Mouse (Mus musculus) Muller cell, postnatal 12 days (primary cell): ENCODE measurements around the gene Oasl1.

Experiments used
- DNase-seq: peaks from one replicate; pipeline ENCODE4 v3.0.0-alpha.2; 2015; ENCODE audit errors: inconsistent ontology term

The Oasl1 gene

DNA sequence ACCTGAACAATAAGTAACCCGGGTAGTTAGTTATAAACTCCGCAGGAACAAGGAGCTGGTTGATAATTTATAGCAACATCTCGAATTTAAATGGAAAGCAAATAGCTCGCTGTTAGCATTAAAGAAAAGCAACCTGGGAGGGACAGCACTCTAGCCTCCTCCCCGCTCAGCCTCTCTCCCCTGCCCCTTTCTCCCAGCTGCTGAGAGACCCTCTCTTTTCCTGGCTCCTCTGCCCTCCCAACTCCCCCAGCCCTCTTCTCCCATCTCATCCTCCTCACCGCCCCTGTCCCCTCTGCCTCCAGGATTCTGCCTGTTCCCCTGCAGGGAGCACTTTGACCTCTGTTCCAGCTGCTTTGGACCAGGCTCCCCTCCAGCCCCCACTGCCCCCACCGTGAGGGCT lies 45.6 kb downstream of the Oasl1 start:
- no peak for DNase-seq

DNA sequence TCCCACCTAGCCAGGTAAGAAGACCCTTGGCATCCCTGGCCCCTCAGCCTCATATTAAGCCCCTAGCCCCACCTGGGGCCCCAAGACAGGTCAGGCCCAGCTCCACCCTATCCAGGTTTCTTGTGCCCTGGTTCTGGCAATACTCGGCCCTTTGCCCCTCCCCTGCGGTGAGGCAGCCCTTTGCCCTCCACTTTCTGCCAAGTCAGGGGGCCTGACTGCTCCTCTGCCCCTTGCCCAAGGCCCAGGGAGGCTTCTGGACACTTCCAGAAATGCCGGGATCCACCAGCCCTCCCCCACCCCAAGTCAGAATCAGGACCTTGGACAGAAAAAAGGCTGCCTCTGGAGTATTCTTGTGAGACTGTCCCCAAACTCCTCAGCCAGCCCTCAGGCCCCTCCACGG lies 46.0 kb downstream of the Oasl1 start:
- no peak for DNase-seq

DNA sequence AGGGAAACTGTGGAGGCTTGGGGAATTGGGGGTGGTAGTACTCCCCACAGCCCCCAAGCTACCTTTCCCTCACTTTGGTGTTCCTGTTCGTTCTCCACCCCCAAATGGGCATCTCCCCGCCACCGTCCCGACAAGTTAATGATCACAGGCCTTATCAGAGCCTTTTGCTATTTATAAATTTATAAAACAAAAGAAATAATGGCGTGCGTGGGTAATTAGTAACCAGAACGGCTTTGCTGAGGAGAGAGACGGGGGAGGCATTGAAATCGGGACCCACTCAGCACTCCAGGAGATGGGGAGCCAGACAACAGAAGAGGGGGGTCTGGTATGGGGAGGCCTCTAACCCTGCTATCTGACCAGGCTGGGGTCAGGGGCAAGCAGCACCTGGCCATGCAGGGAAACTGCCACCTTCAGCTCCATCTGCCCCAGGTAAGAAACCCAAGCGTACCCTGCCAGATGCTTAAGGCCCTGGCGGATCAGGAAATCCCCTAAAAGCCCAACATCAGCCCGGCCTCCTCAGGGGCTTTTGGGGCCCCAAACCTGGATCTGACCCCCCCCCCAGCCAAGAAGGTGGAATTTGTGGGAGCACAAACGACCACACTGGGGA lies 46.7 kb downstream of the Oasl1 start:
- DNase-seq: no peak

DNA sequence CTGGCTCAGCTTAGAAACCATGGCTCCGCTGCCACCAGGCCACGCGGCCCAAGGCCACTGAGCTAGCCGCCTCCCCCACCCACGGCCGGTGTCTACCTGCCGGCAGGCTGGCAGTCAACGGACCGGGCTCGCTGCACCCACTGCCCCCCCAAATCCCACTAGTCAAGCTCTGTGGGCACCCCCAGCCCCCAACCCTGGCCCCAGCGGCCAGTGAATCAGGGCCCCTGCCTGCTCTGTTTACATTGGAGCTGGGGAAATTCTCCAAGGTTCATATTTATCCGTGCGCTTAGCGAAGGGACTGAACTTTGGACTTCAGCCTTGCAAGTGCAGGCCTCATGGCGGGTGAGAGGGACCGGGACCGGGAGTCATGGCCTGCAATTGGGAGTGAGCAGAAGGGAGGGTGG lies 47.8 kb downstream of the Oasl1 start, which contains the start of gene Hnf1a:
Hnf1a (minus strand) TSS at position 271 of the 404 bp plus-strand sequence.
- no peak for DNase-seq

- no peak for DNase-seq
Observed at GRCm38 (mm10) chr5:114972201-114972600, 49.2 kb downstream of the Oasl1 start.

- no peak for DNase-seq
Observed at GRCm38 (mm10) chr5:114973131-114973530, 50.1 kb downstream of the Oasl1 start.

DNA sequence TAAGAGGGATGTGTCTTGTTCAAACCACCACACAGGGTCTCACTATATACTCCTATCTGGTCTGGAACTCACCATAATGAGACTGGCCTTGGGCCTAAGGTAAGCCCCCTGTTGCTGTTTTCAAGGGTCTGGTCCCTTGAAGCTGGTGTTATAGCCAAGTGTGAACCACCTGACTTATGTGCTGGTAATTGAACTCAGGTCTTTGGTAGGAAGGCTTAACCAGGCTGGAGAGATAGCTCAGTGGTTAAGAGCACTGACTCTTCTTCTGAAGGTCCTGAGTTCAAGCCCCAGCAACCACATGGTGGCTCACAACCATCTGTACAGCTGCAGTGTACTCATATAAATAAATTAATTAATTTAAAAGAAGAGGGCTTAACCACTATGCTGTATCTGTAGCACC lies 53.9 kb downstream of the Oasl1 start:
- no peak for DNase-seq

GRCm38 (mm10) chr5:114978473-114978872 lies 55.4 kb downstream of the Oasl1 start:
- DNase-seq: no peak

- DNase-seq: no peak
Observed at GRCm38 (mm10) chr5:114978888-114979249, 55.8 kb downstream of the Oasl1 start.

GRCm38 (mm10) chr5:114979250-114980121 lies 56.4 kb downstream of the Oasl1 start:
- DNase-seq: peak; percentile 87

- DNase-seq: no peak
Observed at GRCm38 (mm10) chr5:114980122-114980748, 57.2 kb downstream of the Oasl1 start.

GRCm38 (mm10) chr5:114982001-114982400 lies 59.0 kb downstream of the Oasl1 start:
- no peak for DNase-seq

GRCm38 (mm10) chr5:114985074-114985473 lies 62.0 kb downstream of the Oasl1 start:
- DNase-seq: no peak
